ENCODE assay signal across 7 mouse cellular contexts in the genomic region with DNA sequence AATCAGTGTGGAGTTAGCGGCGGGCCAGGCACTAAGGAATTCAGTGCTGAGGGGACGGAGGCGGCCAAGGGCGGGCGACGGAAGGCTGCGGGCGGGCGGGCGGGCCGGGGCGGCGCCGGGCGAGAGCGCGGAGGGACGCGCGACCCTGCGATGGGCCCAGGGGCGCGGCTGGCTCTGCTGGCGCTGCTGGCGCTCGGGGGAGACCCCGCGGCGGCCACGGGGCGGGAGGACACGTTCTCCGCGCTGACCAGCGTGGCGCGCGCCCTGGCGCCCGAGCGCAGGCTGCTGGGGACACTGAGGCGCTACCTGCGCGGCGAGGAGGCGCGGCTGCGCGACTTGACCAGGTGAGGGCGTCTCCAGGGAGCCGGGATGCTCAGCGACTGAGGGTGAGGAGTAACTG. TPM values are rescaled to one million over a fixed set of nuclear protein-coding genes. Genes with fewer than 3 reads are reported as not detected.
A peak's percentile ranks its signal among the peaks of the same experiment; 100 is the strongest.
DNase-seq lines count a peak whose midpoint lies in the region; ATAC-seq lines count a peak whose summit lies in the region.

P4ha3 (plus strand) TSS at position 138 of the 400 bp plus-strand sequence.

- peak within 1 kb of the TSS; percentile 96 for H3K4me2 ChIP-seq in hindbrain, embryonic 11.5 days (replicated peaks; ENCODE audit: low read depth, low read length)
- peak within 1 kb of the TSS; percentile 86 for H3K4me2 ChIP-seq in lung, embryonic 15.5 days
- peak within 1 kb of the TSS; percentile 85 for H3K4me2 ChIP-seq in stomach, embryonic 14.5 days (replicated peaks; ENCODE audit: low read depth, low read length)

- peak within 1 kb of the TSS; percentile 67 for H3K9ac ChIP-seq in hindbrain, embryonic 11.5 days (ENCODE audit: low read depth, low read length)
- peak within 1 kb of the TSS; percentile 66 for H3K9ac ChIP-seq in lung, embryonic 15.5 days
- peak within 1 kb of the TSS; percentile 44; the same call in 1 of the 2 replicates for H3K9ac ChIP-seq in stomach, embryonic 14.5 days (replicated peaks; ENCODE audit: low read depth, low read length)

- peak; percentile 49; the same call in 1 of the 2 replicates for ATAC-seq in hindbrain, embryonic 11.5 days (ENCODE audit: low FRiP score)
- ATAC-seq in lung, embryonic 15.5 days (ENCODE audit: borderline replicate concordance, extremely low read depth, low FRiP score, low TSS enrichment): peak; percentile 37
- ATAC-seq in stomach, embryonic 14.5 days (ENCODE audit: insufficient number of reproducible peaks, insufficient read depth, low FRiP score, low read depth): peak; percentile 51

- H3K4me3 ChIP-seq in embryonic facial prominence, embryonic 10.5 days: peak within 1 kb of the TSS; percentile 75
- peak within 1 kb of the TSS; percentile 50 for H3K4me3 ChIP-seq in hindbrain, embryonic 11.5 days (ENCODE audit: low read depth, low read length)
- H3K4me3 ChIP-seq in lung, embryonic 15.5 days: peak within 1 kb of the TSS; percentile 60
- peak within 1 kb of the TSS; percentile 52 for H3K4me3 ChIP-seq in stomach, embryonic 14.5 days (ENCODE audit: low read depth, low read length)

- WGBS in embryonic facial prominence, embryonic 10.5 days: under 1% methylated on average over 53 of the region's 53 CpGs
- WGBS in hindbrain, embryonic 11.5 days: under 1% methylated on average over 49 of the region's 53 CpGs
- WGBS in lung, embryonic 15.5 days: under 1% methylated on average over 48 of the region's 53 CpGs
- WGBS in stomach, embryonic 14.5 days: under 1% methylated on average over 44 of the region's 53 CpGs

- H3K36me3 ChIP-seq in embryonic facial prominence, embryonic 10.5 days (replicated peaks): no peaks in the 10 kb centered on the region
- no peaks in the 10 kb centered on the region for H3K36me3 ChIP-seq in hindbrain, embryonic 11.5 days (ENCODE audit: control insufficient read depth, insufficient read depth, low read length)
- H3K36me3 ChIP-seq in lung, embryonic 15.5 days: no peaks in the 10 kb centered on the region
- H3K36me3 ChIP-seq in stomach, embryonic 14.5 days (ENCODE audit: control insufficient read depth, insufficient read depth, low read length): no peaks in the 10 kb centered on the region

- peaks cover 60% of the 10 kb centered on the region for H3K27me3 ChIP-seq in embryonic facial prominence, embryonic 10.5 days (replicated peaks; ENCODE audit: low read depth, poor library complexity, severe bottlenecking)
- H3K27me3 ChIP-seq in hindbrain, embryonic 11.5 days (ENCODE audit: control insufficient read depth, insufficient read depth, low read length): peaks cover 2% of the 10 kb centered on the region
- H3K27me3 ChIP-seq in lung, embryonic 15.5 days: no peaks in the 10 kb centered on the region
- H3K27me3 ChIP-seq in stomach, embryonic 14.5 days (ENCODE audit: control insufficient read depth, insufficient read depth, low read length): no peaks in the 10 kb centered on the region

- H3K27ac ChIP-seq in embryonic facial prominence, embryonic 10.5 days (replicated peaks): peak within 1 kb of the TSS; percentile 86
- H3K27ac ChIP-seq in hindbrain, embryonic 11.5 days (ENCODE audit: low read depth, low read length): no peak within 1 kb of the TSS
- peak within 1 kb of the TSS; percentile 98 for H3K27ac ChIP-seq in lung, embryonic 15.5 days
- H3K27ac ChIP-seq in stomach, embryonic 14.5 days (ENCODE audit: low read length): no peak within 1 kb of the TSS

- DNase-seq in ovary, postnatal 36 days (ENCODE audit: low spot score): peak; percentile 40
- DNase-seq in ovary, postnatal 14 days (ENCODE audit: low spot score): no peak
- DNase-seq in embryonic facial prominence, embryonic 10.5 days (ENCODE audit: low spot score): peak; percentile 59
- peak; percentile 48 for DNase-seq in hindbrain, embryonic 11.5 days (ENCODE audit: low spot score)
- DNase-seq in ovary, adult 18-20 months (ENCODE audit: low spot score): no peak

- peaks cover under 1% of the 10 kb centered on the region; the same call in 1 of the 2 replicates for H3K9me3 ChIP-seq in embryonic facial prominence, embryonic 10.5 days
- no peaks in the 10 kb centered on the region for H3K9me3 ChIP-seq in hindbrain, embryonic 11.5 days (ENCODE audit: control insufficient read depth, low read length)
- no peaks in the 10 kb centered on the region for H3K9me3 ChIP-seq in lung, embryonic 15.5 days
- no peaks in the 10 kb centered on the region for H3K9me3 ChIP-seq in stomach, embryonic 14.5 days (ENCODE audit: control insufficient read depth, low read depth, low read length)

- H3K4me1 ChIP-seq in embryonic facial prominence, embryonic 10.5 days: peaks cover 37% of the 10 kb centered on the region
- no peaks in the 10 kb centered on the region for H3K4me1 ChIP-seq in hindbrain, embryonic 11.5 days (replicated peaks; ENCODE audit: control insufficient read depth, insufficient read depth, low read length)
- peaks cover 54% of the 10 kb centered on the region for H3K4me1 ChIP-seq in lung, embryonic 15.5 days
- H3K4me1 ChIP-seq in stomach, embryonic 14.5 days (ENCODE audit: control insufficient read depth, insufficient read depth, low read length): peaks cover 21% of the 10 kb centered on the region; the same call in 1 of the 2 replicates

RNA-seq across cellular contexts. Expression of gene P4ha3, which starts in this region (rescaled TPM):
- polyA plus RNA-seq in embryonic facial prominence, embryonic 10.5 days (2016; fragmentation: Nextera tagmentation; extraction: Ambion mirVana): 1.6 and 2.3 TPM in 2 replicates
- 7.4 and 9.6 TPM in 2 replicates for polyA plus RNA-seq in hindbrain, embryonic 11.5 days (2014; fragmentation: Nextera tagmentation; extraction: Ambion mirVana)
- 14.6 and 16.4 TPM in 2 replicates for polyA plus RNA-seq in lung, embryonic 15.5 days (2015; fragmentation: Nextera tagmentation; extraction: Ambion mirVana)
- 8.7 and 10.0 TPM in 2 replicates for polyA plus RNA-seq in stomach, embryonic 14.5 days (2014; fragmentation: Nextera tagmentation; extraction: Ambion mirVana)

Comparison
In these comparisons a context has a peak if more than half of its experiments do, and no peak if none do; other contexts are left out.
1. DNase-seq: peak in ovary, postnatal 36 days (single experiment), embryonic facial prominence, embryonic 10.5 days (single experiment) and hindbrain, embryonic 11.5 days (single experiment); none in ovary, postnatal 14 days (single experiment) and ovary, adult 18-20 months (single experiment).
2. H3K27ac ChIP-seq: peak in embryonic facial prominence, embryonic 10.5 days (single experiment) and lung, embryonic 15.5 days (single experiment); none in hindbrain, embryonic 11.5 days (single experiment) and stomach, embryonic 14.5 days (single experiment).
3. Peak in every context shown above with its lines, with median percentiles within 50 percentile points of each other: H3K4me3 ChIP-seq, ATAC-seq, H3K4me2 ChIP-seq and H3K9ac ChIP-seq.